Mouse (Mus musculus) embryonic facial prominence, embryonic 14.5 days (tissue): ENCODE data around the gene Megf11. TPM values are rescaled to one million over a fixed set of nuclear protein-coding genes. Genes with fewer than 3 reads are reported as not detected.

Source experiments
- ATAC-seq: fragments of 200-750 bp; cut with Nextera tagmentation; 2 replicates; pipeline ENCODE4 v1.8.0; 2017; ENCODE audit warnings: low read depth, moderate number of reproducible peaks, moderate TSS enrichment
- DNase-seq: peaks from one replicate; pipeline ENCODE4 v3.0.0-alpha.2; 2015; ENCODE audit warnings: low spot score
- H3K27ac ChIP-seq: fragments of 300-500 bp; sonication (generic); replicated peaks from 2 replicates; pipeline ENCODE4 v1.5.1; 2014; ENCODE audit warnings: low read depth, mild to moderate bottlenecking, low read length, moderate library complexity
- H3K27me3 ChIP-seq: fragments of 300-500 bp; sonication (generic); replicated peaks from 2 replicates; pipeline ENCODE4 v1.6.1; 2014; ENCODE audit warnings: low read length; ENCODE audit not compliant: control insufficient read depth, insufficient read depth
- H3K36me3 ChIP-seq: fragments of 300-500 bp; sonication (generic); 2 replicates; pipeline ENCODE4 v1.6.1; 2014; ENCODE audit warnings: low read length, mixed read lengths; ENCODE audit not compliant: control insufficient read depth, insufficient read depth
- H3K4me1 ChIP-seq: fragments of 300-500 bp; sonication (generic); 2 replicates; pipeline ENCODE4 v1.6.1; 2014; ENCODE audit warnings: antibody characterized with exemption, low read length; ENCODE audit not compliant: control insufficient read depth, insufficient read depth
- H3K4me2 ChIP-seq: fragments of 300-500 bp; sonication (generic); 2 replicates; pipeline ENCODE4 v1.6.1; 2014; ENCODE audit warnings: low read depth, mild to moderate bottlenecking, low read length, moderate library complexity, mixed read lengths
- H3K4me3 ChIP-seq: fragments of 300-500 bp; sonication (generic); 2 replicates; pipeline ENCODE4 v1.5.1; 2014; ENCODE audit warnings: low read depth, mild to moderate bottlenecking, low read length
- H3K9ac ChIP-seq: fragments of 300-500 bp; sonication (generic); 2 replicates; pipeline ENCODE4 v1.6.1; 2014; ENCODE audit warnings: low read depth, mild to moderate bottlenecking, low read length, moderate library complexity, mixed read lengths
- H3K9me3 ChIP-seq: fragments of 300-500 bp; sonication (generic); 2 replicates; pipeline ENCODE4 v1.6.1; 2016; ENCODE audit warnings: low read length; ENCODE audit not compliant: control insufficient read depth
- WGBS: fragments of 180-500 bp; shearing (Covaris S2); extraction: QIAGEN DNeasy Blood & Tissue Kit; methylation state at CpG from one replicate; pipeline ENCODE4 v1.1.7; 2014; 5-methylcytosine and 5-hydroxymethylcytosine counted together
- polyA plus RNA-seq: library from polyadenylated mRNA; unstranded; fragments of >200 nt; fragmentation: Nextera tagmentation; extraction: Ambion mirVana; gene quantifications from 2 replicates; pipeline ENCODE4 v1.2.1, GENCODE M21; 2014

Gene Megf11
- polyA plus RNA-seq, 1 experiment from 2014 or later, result 1.3 TPM

DNA sequence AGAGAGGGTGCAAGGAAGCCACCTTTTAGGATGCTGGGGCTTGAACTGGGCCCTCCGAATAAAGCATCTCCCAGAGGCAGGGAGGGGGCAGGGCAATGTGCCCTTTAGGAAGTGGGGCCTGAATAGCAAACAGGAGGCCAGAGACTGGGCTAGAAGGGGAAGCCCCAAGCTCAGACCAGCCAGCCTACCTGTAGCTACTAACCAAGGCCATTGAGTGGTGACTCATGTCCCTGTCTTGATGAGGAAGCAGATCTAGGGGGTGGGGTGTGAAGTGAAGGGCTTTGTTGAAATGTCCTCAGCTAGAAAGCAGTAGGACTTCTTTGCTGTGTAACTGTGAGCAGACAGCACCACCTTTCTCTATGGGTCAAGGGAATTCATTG is 302.6 kb downstream of the Megf11 start:
- H3K27me3 ChIP-seq, result no peaks in the 10 kb centered on the region
- H3K27ac ChIP-seq, result no peak overlapping the region
- no peak overlapping the region for H3K9ac ChIP-seq
- H3K4me2 ChIP-seq, result no peak overlapping the region
- H3K36me3 ChIP-seq, result no peaks in the 10 kb centered on the region
- H3K4me3 ChIP-seq, result no peak overlapping the region
- no peaks in the 10 kb centered on the region for H3K9me3 ChIP-seq
- ATAC-seq (no peak), DNase-seq (no peak)
- 33% methylated on average over 1 of the region's 1 CpGs for WGBS
- H3K4me1 ChIP-seq, result no peaks in the 10 kb centered on the region

DNA sequence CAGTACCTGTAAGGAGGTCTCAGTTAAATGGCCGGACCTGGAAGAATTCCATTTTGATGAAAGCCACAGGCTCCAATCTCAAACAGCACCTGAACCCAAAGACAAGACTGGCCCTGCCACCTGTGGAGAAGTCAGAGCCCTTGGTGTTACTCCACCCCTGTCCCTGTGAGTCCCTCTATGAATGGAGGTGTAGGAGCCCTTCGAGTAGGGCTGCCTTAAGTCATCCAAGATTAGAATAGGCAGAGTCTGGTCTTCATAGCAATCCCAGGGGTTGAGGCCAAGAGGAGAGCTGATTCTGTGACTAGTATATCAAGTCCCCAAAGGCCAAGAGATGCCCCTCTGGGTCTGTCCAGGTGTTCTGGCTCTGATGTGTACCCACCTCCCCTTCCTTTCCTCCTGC is 305.3 kb downstream of the Megf11 start:
- no peak overlapping the region for H3K4me3 ChIP-seq
- H3K4me2 ChIP-seq, result no peak overlapping the region
- peaks cover 13% of the 10 kb centered on the region for H3K36me3 ChIP-seq
- no peaks in the 10 kb centered on the region for H3K9me3 ChIP-seq
- no peaks in the 10 kb centered on the region for H3K27me3 ChIP-seq
- ATAC-seq, result no peak
- H3K9ac ChIP-seq, result no peak overlapping the region
- no peak for DNase-seq
- no peaks in the 10 kb centered on the region for H3K4me1 ChIP-seq
- H3K27ac ChIP-seq, result no peak overlapping the region
- WGBS, result 79% methylated on average over 2 of the region's 2 CpGs

DNA sequence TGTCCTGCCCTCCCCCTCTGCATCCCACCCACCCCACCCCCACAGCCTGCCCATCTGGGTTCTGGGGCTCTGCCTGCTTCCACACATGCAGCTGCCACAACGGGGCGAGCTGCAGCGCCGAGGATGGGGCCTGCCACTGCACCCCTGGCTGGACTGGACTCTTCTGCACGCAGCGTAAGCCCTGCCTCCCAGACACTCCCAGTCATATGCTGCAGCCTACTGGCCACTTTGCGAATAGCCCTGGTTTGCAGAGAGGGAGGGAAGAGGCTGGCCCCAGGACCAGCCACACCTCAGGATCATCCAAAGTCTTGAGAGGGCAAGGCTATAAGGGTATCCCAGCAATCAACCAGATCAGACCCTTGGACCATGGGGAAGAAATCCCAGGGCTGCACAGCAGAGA is 305.8 kb downstream of the Megf11 start:
- Histone ChIP-seq H3K4me1 (no peaks in the 10 kb centered on the region), H3K9ac (no peak overlapping the region), H3K9me3 (no peaks in the 10 kb centered on the region), H3K4me2 (no peak overlapping the region), H3K27ac (no peak overlapping the region), H3K36me3 (peaks cover 13% of the 10 kb centered on the region), H3K27me3 (no peaks in the 10 kb centered on the region), H3K4me3 (no peak overlapping the region)
- WGBS, result 0% methylated on average over 7 of the region's 7 CpGs
- peak; percentile 78 for ATAC-seq
- peak; percentile 49 for DNase-seq

DNA sequence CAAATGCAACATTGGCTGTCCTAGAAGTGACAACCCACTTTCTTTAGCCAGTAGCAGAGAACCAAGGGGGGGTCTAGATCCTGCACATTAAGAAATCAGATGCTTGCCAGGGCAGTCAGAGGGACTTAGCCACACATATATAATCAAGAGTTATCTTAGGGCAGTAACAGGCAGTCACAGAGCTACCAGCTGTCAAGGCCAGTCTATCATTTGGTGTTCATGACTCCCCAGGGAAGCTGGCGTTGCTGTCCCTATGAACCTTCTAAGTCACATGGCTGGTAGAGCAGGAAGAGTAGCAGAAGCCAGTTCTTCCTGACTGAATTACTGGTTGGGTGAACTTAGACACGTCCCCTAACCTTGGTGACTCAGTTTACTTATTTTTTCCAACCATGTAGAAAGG is 307.7 kb downstream of the Megf11 start:
- no peak overlapping the region for H3K9ac ChIP-seq
- peak; percentile 8 for DNase-seq
- H3K4me1 ChIP-seq, result no peaks in the 10 kb centered on the region
- no peak for ATAC-seq
- H3K36me3 ChIP-seq, result peaks cover 13% of the 10 kb centered on the region
- no peak overlapping the region for H3K4me3 ChIP-seq
- no peaks in the 10 kb centered on the region for H3K9me3 ChIP-seq
- H3K27ac ChIP-seq, result no peak overlapping the region
- no peaks in the 10 kb centered on the region for H3K27me3 ChIP-seq
- no peak overlapping the region for H3K4me2 ChIP-seq
- WGBS, result 84% methylated on average over 2 of the region's 2 CpGs

DNA sequence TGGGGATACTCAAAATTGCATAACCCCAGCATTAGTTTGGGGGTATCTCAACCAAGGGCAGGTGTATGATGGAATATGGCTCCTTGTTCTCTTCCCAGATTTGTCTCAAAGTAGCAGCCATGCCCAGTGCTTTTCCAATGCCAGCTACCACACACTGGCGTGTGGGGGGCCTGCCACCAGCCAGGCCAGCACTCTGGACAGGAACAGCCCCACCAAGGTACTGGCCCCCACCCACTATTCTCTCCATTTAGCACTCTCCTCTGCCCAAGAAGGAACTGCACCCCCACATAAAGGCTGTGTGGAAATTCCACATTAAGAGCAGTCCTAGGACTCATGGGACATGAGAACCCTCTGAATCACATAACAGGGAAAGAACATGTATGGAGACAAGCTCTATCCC is 309.8 kb downstream of the Megf11 start:
- Histone ChIP-seq H3K4me1 (no peaks in the 10 kb centered on the region), H3K4me3 (no peak overlapping the region), H3K27me3 (no peaks in the 10 kb centered on the region), H3K27ac (no peak overlapping the region), H3K4me2 (no peak overlapping the region), H3K36me3 (peaks cover 17% of the 10 kb centered on the region), H3K9ac (no peak overlapping the region), H3K9me3 (no peaks in the 10 kb centered on the region)
- no peak for DNase-seq
- WGBS, result 83% methylated on average over 1 of the region's 1 CpGs
- ATAC-seq, result no peak

DNA sequence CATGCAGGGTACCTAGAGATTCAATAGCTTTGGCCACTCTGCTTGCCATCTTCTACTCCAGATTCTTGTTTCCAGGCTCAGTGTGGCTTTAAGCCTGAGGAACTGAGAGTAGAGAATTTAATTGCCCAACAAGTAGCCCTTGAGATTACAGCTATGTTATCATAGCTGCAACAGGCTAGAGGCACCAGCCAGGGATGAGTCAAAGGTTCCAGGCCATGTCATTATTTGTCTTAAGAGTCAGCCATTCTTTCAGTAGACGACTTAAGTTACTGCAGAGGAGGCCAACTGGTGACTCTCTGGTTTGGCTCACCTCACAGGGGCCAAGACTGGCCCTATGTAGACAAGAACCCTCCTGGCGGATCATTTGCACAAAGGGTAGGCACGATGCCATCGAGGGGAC is 311.0 kb downstream of the Megf11 start:
- Histone ChIP-seq H3K27me3 (no peaks in the 10 kb centered on the region), H3K9ac (no peak overlapping the region), H3K36me3 (peaks cover 17% of the 10 kb centered on the region), H3K4me1 (no peaks in the 10 kb centered on the region), H3K9me3 (no peaks in the 10 kb centered on the region), H3K4me2 (no peak overlapping the region), H3K27ac (no peak overlapping the region), H3K4me3 (no peak overlapping the region)
- WGBS, result 97% methylated on average over 4 of the region's 4 CpGs
- no peak for DNase-seq
- ATAC-seq, result no peak

DNA sequence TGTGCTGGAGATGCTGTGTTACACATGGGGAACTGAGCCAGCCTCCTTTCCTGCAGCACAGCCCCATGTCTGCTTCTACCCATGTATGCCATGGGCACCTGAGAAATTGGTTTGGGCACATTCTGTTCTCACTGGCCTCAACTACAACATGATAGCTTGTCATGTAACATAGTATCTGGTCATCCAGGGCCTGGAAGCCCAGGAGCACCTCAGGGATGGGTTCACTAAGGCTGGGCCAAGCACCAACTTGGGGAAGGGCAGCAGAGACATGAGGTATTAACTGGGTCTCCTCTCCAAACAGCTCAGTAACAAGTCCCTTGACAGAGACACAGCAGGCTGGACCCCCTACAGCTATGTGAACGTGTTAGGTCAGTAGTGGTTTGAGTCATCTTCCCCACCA is 311.6 kb downstream of the Megf11 start:
- Histone ChIP-seq H3K36me3 (peaks cover 17% of the 10 kb centered on the region), H3K4me1 (no peaks in the 10 kb centered on the region), H3K9ac (no peak overlapping the region), H3K9me3 (no peaks in the 10 kb centered on the region), H3K27ac (no peak overlapping the region), H3K4me3 (no peak overlapping the region), H3K27me3 (no peaks in the 10 kb centered on the region), H3K4me2 (no peak overlapping the region)
- ATAC-seq (no peak), DNase-seq (no peak)
- WGBS, result 67% methylated on average over 1 of the region's 1 CpGs

DNA sequence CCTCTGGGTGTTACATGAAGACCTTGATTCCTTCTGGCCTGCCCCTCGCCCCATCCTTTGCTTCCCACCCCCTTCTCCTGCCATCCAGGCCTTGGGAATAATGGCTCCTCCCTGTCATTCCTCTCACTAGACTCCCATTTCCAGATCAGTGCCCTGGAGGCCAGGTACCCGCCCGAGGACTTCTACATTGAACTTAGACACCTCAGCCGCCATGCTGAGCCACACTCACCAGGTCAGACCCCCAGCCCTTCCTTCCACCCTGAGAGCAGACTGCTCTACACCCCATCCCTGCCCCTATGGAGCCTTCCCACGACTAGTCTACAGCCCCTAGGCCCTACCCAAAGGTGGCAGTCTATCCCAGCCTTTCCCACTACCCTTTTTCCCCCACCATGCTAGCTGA is 312.3 kb downstream of the Megf11 start:
- Histone ChIP-seq H3K4me2 (no peak overlapping the region), H3K27me3 (no peaks in the 10 kb centered on the region), H3K4me1 (no peaks in the 10 kb centered on the region), H3K9ac (no peak overlapping the region), H3K4me3 (no peak overlapping the region), H3K36me3 (peaks cover 17% of the 10 kb centered on the region), H3K27ac (no peak overlapping the region), H3K9me3 (no peaks in the 10 kb centered on the region)
- ATAC-seq, result no peak
- WGBS, result 88% methylated on average over 5 of the region's 5 CpGs
- DNase-seq, result no peak

DNA sequence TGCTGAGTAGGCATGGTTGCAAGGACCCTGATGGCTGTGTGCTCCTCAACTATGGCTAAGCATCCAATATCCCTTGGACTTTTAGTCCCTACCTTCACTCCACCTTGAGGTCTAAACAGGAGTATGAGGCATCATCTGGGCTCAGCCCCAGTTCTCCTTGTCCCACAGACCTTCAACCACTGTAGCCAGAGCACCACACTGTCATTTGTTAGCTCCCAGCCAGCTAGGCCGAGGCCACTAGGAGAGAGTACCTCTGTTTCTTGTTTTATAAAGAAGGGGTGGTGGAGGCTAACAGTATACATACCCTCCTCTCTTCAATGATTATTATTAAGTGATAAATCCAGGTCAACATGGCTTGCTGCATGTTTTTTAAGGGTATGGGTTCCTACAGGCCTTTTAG is 313.2 kb downstream of the Megf11 start:
- 100% methylated on average over 1 of the region's 1 CpGs for WGBS
- no peak overlapping the region for H3K9ac ChIP-seq
- no peak for DNase-seq
- H3K4me3 ChIP-seq, result no peak overlapping the region
- no peaks in the 10 kb centered on the region for H3K9me3 ChIP-seq
- no peak for ATAC-seq
- H3K4me1 ChIP-seq, result no peaks in the 10 kb centered on the region
- H3K36me3 ChIP-seq, result peaks cover 17% of the 10 kb centered on the region
- H3K27ac ChIP-seq, result no peak overlapping the region
- no peak overlapping the region for H3K4me2 ChIP-seq
- no peaks in the 10 kb centered on the region for H3K27me3 ChIP-seq
